Mouse (Mus musculus): Measurements from ENCODE around the gene Snapc5. TPM values are rescaled to one million over a fixed set of nuclear protein-coding genes. Genes with fewer than 3 reads are reported as not detected.
"Not testable (repeated sequence)": the region's sequence is repeated elsewhere in the genome, so short reads cannot be mapped to it uniquely, and the experiment has no call there.

Gene Snapc5
- polyA plus RNA-seq, 1 experiment from 2014 or later: 14.9 TPM

- H3K9ac ChIP-seq: peak overlapping the region; percentile 94
- no peak for ATAC-seq
- H3K4me1 ChIP-seq: peaks cover 52% of the 10 kb centered on the region
- peak overlapping the region; percentile 73 for H3K4me2 ChIP-seq
- H3K27ac ChIP-seq: peak overlapping the region; percentile 87
- H3K9me3 ChIP-seq (replicated peaks): no peaks in the 10 kb centered on the region
- peaks cover 53% of the 10 kb centered on the region for H3K36me3 ChIP-seq
- peak overlapping the region; percentile 92 for H3K4me3 ChIP-seq
- 29% methylated on average over 8 of the region's 8 CpGs for WGBS (ENCODE audit: insufficient replicate concordance)
- no peaks in the 10 kb centered on the region for H3K27me3 ChIP-seq (replicated peaks)
These were observed 4.3 kb upstream of the Snapc5 start for GRCm38 (mm10) chr9:64174766-64175165.

GRCm38 (mm10) chr9:64175378-64175777 is 3.7 kb upstream of the Snapc5 start:
- H3K4me2 ChIP-seq: peak overlapping the region; percentile 73
- peak overlapping the region; percentile 94 for H3K9ac ChIP-seq
- H3K4me3 ChIP-seq: peak overlapping the region; percentile 92
- H3K27ac ChIP-seq: peak overlapping the region; percentile 87
- WGBS (ENCODE audit: insufficient replicate concordance): 76% methylated on average over 11 of the region's 11 CpGs
- peaks cover 54% of the 10 kb centered on the region for H3K4me1 ChIP-seq
- ATAC-seq: no peak
- H3K9me3 ChIP-seq (replicated peaks): no peaks in the 10 kb centered on the region
- peaks cover 55% of the 10 kb centered on the region for H3K36me3 ChIP-seq
- H3K27me3 ChIP-seq (replicated peaks): no peaks in the 10 kb centered on the region

GRCm38 (mm10) chr9:64178610-64178973 is 482 bp upstream of the Snapc5 start:
- WGBS (ENCODE audit: insufficient replicate concordance): 31% methylated on average over 3 of the region's 3 CpGs
- peak overlapping the region; percentile 84 for H3K4me3 ChIP-seq
- peak overlapping the region; percentile 82 for H3K27ac ChIP-seq
- H3K9ac ChIP-seq: peak overlapping the region; percentile 83; the same call in 1 of the 2 replicates
- peaks cover 41% of the 10 kb centered on the region for H3K4me1 ChIP-seq
- no peaks in the 10 kb centered on the region for H3K9me3 ChIP-seq (replicated peaks)
- H3K4me2 ChIP-seq: peak overlapping the region; percentile 77
- H3K36me3 ChIP-seq: peaks cover 82% of the 10 kb centered on the region
- no peaks in the 10 kb centered on the region for H3K27me3 ChIP-seq (replicated peaks)
- peak; percentile 46 for ATAC-seq

GRCm38 (mm10) chr9:64183295-64183694 is 4.2 kb downstream of the Snapc5 start:
- not testable (repeated sequence) for H3K9ac ChIP-seq; H3K27me3 ChIP-seq (replicated peaks); ATAC-seq; H3K4me3 ChIP-seq; H3K4me2 ChIP-seq; H3K27ac ChIP-seq; H3K9me3 ChIP-seq (replicated peaks)
- Histone ChIP-seq H3K36me3 (peaks cover 72% of the 10 kb centered on the region), H3K4me1 (peaks cover 12% of the 10 kb centered on the region)
- WGBS (ENCODE audit: insufficient replicate concordance): 84% methylated on average over 5 of the region's 5 CpGs

GRCm38 (mm10) chr9:64184166-64184840 is 5.2 kb downstream of the Snapc5 start:
- H3K9ac ChIP-seq: no peak overlapping the region
- H3K27me3 ChIP-seq (replicated peaks): no peaks in the 10 kb centered on the region
- no peak overlapping the region for H3K4me2 ChIP-seq
- no peak for ATAC-seq
- H3K9me3 ChIP-seq (replicated peaks): no peaks in the 10 kb centered on the region
- WGBS (ENCODE audit: insufficient replicate concordance): 77% methylated on average over 5 of the region's 5 CpGs
- H3K4me3 ChIP-seq: no peak overlapping the region
- peaks cover 7% of the 10 kb centered on the region for H3K4me1 ChIP-seq
- H3K36me3 ChIP-seq: peaks cover 72% of the 10 kb centered on the region
- no peak overlapping the region for H3K27ac ChIP-seq

GRCm38 (mm10) chr9:64193879-64194278 is 14.8 kb downstream of the Snapc5 start:
- H3K27me3 ChIP-seq (replicated peaks): no peaks in the 10 kb centered on the region
- H3K9ac ChIP-seq: no peak overlapping the region
- H3K4me3 ChIP-seq: no peak overlapping the region
- no peak for ATAC-seq
- H3K4me1 ChIP-seq: peaks cover 4% of the 10 kb centered on the region; the same call in 1 of the 2 replicates
- peaks cover 45% of the 10 kb centered on the region for H3K36me3 ChIP-seq
- no peaks in the 10 kb centered on the region for H3K9me3 ChIP-seq (replicated peaks)
- WGBS (ENCODE audit: insufficient replicate concordance): 92% methylated on average over 1 of the region's 1 CpGs
- H3K27ac ChIP-seq: no peak overlapping the region
- H3K4me2 ChIP-seq: no peak overlapping the region

- Histone ChIP-seq H3K4me1 (peaks cover 4% of the 10 kb centered on the region; the same call in 1 of the 2 replicates), H3K9ac (no peak overlapping the region), H3K9me3 (replicated peaks) (no peaks in the 10 kb centered on the region), H3K4me3 (no peak overlapping the region), H3K4me2 (no peak overlapping the region), H3K27me3 (replicated peaks) (no peaks in the 10 kb centered on the region), H3K36me3 (peaks cover 40% of the 10 kb centered on the region), H3K27ac (no peak overlapping the region)
- 66% methylated on average over 4 of the region's 4 CpGs for WGBS (ENCODE audit: insufficient replicate concordance)
- ATAC-seq: no peak
These were observed 16.5 kb downstream of the Snapc5 start for GRCm38 (mm10) chr9:64195554-64195953.

GRCm38 (mm10) chr9:64197524-64197923 is 18.4 kb downstream of the Snapc5 start:
- no peak overlapping the region for H3K4me3 ChIP-seq
- H3K27me3 ChIP-seq (replicated peaks): no peaks in the 10 kb centered on the region
- H3K9ac ChIP-seq: no peak overlapping the region
- H3K36me3 ChIP-seq: peaks cover 41% of the 10 kb centered on the region
- no peak overlapping the region for H3K4me2 ChIP-seq
- 77% methylated on average over 8 of the region's 8 CpGs for WGBS (ENCODE audit: insufficient replicate concordance)
- H3K27ac ChIP-seq: no peak overlapping the region
- H3K4me1 ChIP-seq: peaks cover 4% of the 10 kb centered on the region; the same call in 1 of the 2 replicates
- H3K9me3 ChIP-seq (replicated peaks): no peaks in the 10 kb centered on the region
- no peak for ATAC-seq

GRCm38 (mm10) chr9:64198068-64198762 is 19.1 kb downstream of the Snapc5 start:
- 91% methylated on average over 5 of the region's 5 CpGs for WGBS (ENCODE audit: insufficient replicate concordance)
- Histone ChIP-seq H3K4me3 (no peak overlapping the region), H3K36me3 (peaks cover 41% of the 10 kb centered on the region), H3K9ac (no peak overlapping the region), H3K27me3 (replicated peaks) (no peaks in the 10 kb centered on the region), H3K4me1 (peaks cover 4% of the 10 kb centered on the region; the same call in 1 of the 2 replicates), H3K4me2 (no peak overlapping the region), H3K27ac (no peak overlapping the region), H3K9me3 (replicated peaks) (no peaks in the 10 kb centered on the region)
- no peak for ATAC-seq

GRCm38 (mm10) chr9:64198763-64199418 is 19.8 kb downstream of the Snapc5 start:
- H3K27me3 ChIP-seq (replicated peaks); H3K4me1 ChIP-seq; H3K4me2 ChIP-seq; H3K9me3 ChIP-seq (replicated peaks); H3K9ac ChIP-seq; ATAC-seq; H3K27ac ChIP-seq; H3K4me3 ChIP-seq: not testable (repeated sequence)
- H3K36me3 ChIP-seq: peaks cover 40% of the 10 kb centered on the region
- 84% methylated on average over 7 of the region's 7 CpGs for WGBS (ENCODE audit: insufficient replicate concordance)

GRCm38 (mm10) chr9:64199897-64200296 is 20.8 kb downstream of the Snapc5 start:
- Histone ChIP-seq H3K9ac (no peak overlapping the region), H3K4me2 (no peak overlapping the region), H3K4me3 (no peak overlapping the region), H3K36me3 (peaks cover 49% of the 10 kb centered on the region), H3K27me3 (replicated peaks) (no peaks in the 10 kb centered on the region), H3K4me1 (peaks cover 4% of the 10 kb centered on the region; the same call in 1 of the 2 replicates), H3K27ac (no peak overlapping the region), H3K9me3 (replicated peaks) (no peaks in the 10 kb centered on the region)
- 57% methylated on average over 2 of the region's 2 CpGs for WGBS (ENCODE audit: insufficient replicate concordance)
- no peak for ATAC-seq

- Histone ChIP-seq H3K9me3 (replicated peaks) (no peaks in the 10 kb centered on the region), H3K4me3 (no peak overlapping the region), H3K27me3 (replicated peaks) (no peaks in the 10 kb centered on the region), H3K9ac (no peak overlapping the region), H3K27ac (no peak overlapping the region), H3K36me3 (peaks cover 51% of the 10 kb centered on the region), H3K4me1 (no peaks in the 10 kb centered on the region), H3K4me2 (no peak overlapping the region)
- ATAC-seq: no peak
These were observed 23.3 kb downstream of the Snapc5 start for GRCm38 (mm10) chr9:64202331-64202730.
